Mouse (Mus musculus) thymus, postnatal 4 days (tissue): ENCODE results near the gene Crocc2.
"Not testable (repeated sequence)": the region's sequence is repeated elsewhere in the genome, so short reads cannot be mapped to it uniquely, and the experiment has no call there.

Experiments used
- DNase-seq: peaks from one replicate; pipeline ENCODE4 v3.0.0; 2021

Crocc2 gene

GRCm38 (mm10) chr1:93162588-93162987 lies 5.9 kb upstream of the Crocc2 start:
- DNase-seq, result no peak

GRCm38 (mm10) chr1:93165447-93165846 lies 3.1 kb upstream of the Crocc2 start:
- DNase-seq, result no peak

- no peak for DNase-seq
Measured at GRCm38 (mm10) chr1:93166346-93167079, 2.0 kb upstream of the Crocc2 start.

DNA sequence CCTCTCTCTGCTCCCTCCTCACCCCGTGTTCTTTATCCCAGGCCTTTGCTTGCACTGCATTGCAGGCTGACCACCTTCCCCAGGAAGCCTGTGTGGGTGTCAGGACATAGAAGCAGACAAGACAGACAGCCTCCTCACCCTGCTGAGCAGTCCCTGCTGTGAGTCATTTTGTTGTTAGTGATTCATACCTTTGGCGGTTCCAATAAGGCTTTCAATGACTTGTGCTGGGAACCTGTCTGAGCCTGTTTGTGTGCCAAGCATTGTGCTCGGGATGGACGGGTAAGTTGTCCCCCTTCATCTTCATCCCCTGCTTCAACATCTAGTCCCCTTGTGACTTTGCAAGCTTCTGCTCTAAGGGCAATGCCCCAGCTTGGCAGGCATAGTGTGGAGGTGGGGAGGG lies 5.1 kb downstream of the Crocc2 start:
- no peak for DNase-seq

GRCm38 (mm10) chr1:93174399-93174798 lies 5.9 kb downstream of the Crocc2 start:
- DNase-seq, result peak; percentile 84

GRCm38 (mm10) chr1:93175849-93176248 lies 7.3 kb downstream of the Crocc2 start:
- DNase-seq, result no peak

DNA sequence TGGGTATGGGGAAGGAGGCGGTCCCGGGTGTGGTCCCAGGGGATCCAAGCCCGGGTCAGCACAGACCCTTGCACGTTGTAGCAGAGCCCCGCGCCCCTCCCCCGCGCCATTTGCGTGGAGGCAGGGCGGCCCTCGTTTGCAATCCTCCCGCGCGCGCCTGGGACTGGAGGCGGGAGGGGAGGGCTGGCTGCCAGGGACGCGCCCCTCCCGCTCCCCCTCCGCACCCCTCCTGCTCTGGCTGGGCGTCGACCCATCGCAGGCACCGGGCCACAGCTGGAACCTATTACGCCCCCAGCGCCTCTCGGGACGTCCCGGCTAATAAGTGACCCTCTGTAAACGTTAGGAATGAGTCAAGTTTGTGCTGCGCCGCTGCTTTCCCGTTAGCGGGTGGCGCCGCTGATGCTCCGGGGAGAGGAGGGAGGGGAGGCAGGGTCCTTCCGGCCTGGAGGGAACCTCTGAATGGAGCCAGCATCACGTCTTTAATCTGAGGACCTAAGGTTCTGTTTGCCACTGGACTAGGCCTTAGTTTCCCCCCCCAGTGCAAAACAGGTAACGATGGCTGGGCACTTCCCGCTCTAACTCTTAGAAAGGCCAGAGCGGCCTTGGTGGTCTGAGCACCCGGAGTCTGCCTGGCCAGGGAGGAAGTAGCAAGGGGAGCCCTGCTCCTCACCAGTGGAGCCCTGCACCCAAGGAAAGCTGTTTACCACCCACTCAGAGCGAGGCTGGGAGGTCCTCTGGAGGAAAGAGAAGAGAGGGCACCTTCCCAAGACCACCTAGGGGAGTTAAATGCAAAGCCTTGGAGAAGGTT lies 8.2 kb downstream of the Crocc2 start:
- DNase-seq, result peak; percentile 22

DNA sequence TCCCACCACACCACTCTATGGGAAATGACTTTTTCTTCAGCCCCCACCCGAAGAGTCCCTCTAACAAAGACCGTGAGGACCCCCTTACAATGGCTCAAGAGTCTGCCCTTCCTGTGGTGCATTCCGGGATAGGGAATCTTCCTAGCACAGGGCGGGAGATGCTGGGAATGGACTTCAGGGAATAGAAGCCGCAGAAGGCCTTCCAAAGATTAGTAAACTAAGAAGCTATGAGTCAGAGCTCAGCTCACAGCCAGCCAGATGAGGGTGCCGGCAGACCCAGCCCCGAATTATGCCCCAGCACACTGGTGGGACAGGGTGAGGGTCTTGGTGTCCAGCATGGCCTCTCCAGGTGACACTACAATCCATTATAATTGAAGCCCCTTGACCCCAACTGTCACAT lies 13.8 kb downstream of the Crocc2 start:
- no peak for DNase-seq

DNA sequence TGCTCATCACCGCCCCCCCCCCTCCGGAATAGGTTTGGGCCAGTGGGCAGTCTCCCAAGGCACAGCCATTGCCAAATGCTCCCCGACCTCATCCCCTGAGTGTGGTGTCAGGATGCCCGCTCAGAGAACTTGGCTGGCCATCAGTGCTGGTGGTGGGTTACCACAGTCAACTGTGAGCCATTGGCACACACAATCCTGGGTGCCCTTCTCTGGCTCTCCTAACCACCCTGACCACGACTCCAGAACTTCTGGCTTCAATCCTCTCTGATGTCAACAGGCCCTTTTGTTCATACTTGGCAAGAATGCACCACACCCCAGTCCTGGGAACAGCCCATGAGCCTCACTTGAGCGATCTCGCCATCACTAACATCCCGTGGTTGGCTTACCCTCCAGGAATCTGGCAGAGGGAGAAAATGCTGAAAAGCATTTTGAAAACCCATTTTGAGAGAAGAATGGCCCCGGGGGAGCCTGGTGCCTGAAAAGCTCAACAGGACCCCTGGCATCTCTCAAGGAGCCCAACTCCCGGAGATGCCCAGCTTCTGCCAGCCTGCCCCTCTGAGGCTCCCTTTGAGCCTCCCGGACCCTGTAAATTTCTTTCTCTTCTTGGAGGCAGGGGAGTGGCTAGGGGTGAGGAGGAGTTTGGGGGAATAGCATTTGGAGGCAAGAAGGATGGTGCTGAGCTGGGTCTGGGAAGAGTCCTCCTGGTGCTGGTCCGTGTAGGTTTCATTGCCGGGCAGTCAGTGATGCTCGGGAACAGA lies 15.7 kb downstream of the Crocc2 start:
- DNase-seq, result no peak

- no peak for DNase-seq
Measured at GRCm38 (mm10) chr1:93190726-93191305, 22.3 kb downstream of the Crocc2 start.

DNA sequence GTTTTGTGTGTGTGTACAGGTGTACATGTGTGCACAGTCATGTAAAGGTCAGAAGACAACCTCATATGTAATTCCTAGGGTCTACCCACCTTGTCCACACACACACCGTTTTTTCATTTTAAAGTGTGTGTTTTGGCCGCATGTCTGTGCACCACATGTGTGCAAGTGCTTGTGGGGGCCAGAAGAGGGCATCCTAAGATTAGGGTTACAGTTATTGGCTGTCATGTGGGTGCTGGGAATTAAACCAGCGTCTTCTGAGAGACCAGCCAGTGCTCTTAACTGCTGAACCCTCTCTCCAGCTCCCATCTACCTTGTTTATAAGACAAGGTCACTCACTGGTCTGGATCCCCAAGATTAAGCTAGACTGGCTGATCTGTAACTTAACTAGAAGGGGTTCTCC lies 26.4 kb downstream of the Crocc2 start:
- no peak for DNase-seq

DNA sequence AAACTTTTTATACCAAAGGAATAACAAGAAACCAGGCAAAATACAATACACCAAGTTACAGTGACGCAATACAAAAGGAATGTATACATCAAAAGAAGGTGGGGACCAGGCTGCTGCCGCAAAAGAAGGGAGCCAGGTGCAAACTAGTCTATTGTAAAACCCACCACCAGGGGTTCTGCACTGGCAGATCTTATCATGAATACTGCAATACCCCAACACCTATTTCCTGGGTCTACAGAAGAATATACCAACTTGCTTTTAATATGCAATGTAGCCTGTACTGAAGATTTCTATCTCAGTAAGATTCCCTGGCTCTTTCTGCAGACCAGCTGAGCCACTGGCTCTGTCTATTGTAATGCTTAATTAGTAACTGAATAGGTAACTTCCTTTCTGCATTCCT lies 28.9 kb downstream of the Crocc2 start:
- DNase-seq, result not testable (repeated sequence)

- DNase-seq, result no peak
Measured at GRCm38 (mm10) chr1:93197916-93198315, 29.4 kb downstream of the Crocc2 start.

DNA sequence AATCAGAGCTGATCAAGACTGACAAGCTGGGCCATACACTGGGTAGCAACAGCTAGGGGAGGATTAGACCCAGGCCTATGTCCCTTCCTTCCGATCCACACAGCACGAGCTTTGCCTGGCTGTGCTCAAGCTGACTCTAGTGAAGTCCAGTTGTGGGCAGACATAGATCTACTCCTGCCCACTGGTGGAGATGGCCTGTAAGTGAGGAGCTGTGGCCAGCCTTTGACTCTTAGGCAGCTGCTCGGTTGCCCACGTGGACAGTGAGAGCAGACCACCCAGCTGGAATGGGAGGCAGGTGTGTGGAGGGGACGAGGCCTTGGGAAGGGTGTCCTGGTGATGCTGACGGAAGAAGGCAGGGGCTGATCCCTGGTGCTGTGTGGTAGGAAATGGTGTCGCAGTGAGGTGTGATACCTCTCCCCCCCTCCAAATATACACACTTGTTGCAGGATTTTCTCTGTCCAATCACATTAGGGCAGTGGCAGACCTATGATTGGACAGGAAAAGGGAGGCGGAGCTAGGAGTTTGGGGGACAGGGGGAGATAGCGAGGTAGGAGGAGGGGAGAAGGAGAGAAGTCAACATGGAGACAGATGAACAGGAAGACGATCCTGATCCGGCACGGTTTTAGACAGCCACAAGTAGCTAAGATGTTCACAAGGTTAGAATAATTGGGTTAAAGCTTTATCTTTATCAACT lies 37.9 kb downstream of the Crocc2 start:
- no peak for DNase-seq

DNA sequence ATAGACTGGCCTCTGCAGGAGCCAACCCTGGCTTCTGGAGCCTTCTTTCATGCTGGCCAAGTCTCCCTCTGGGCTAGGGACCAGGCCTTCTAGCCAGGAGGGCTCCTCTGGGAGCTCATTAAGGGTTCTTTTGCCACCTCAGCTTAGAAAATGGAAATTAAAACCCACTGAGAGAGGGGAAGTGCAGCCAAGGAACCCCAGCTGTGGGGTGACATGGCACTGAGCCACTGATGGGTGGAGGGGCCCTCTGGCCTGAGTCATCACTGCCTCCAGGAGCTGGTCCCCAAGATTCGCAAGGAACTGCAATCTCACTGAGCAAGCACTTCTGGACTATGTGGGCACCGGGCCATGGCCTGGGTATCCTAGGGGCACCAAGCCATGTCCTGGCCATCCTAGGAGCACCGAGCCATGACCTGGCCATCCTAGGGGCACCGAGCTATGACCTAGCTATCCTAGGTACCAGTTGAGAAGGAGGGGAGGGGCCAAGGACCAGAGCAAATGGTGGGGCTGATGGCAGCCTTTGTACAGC lies 39.1 kb downstream of the Crocc2 start:
- DNase-seq, result no peak

DNA sequence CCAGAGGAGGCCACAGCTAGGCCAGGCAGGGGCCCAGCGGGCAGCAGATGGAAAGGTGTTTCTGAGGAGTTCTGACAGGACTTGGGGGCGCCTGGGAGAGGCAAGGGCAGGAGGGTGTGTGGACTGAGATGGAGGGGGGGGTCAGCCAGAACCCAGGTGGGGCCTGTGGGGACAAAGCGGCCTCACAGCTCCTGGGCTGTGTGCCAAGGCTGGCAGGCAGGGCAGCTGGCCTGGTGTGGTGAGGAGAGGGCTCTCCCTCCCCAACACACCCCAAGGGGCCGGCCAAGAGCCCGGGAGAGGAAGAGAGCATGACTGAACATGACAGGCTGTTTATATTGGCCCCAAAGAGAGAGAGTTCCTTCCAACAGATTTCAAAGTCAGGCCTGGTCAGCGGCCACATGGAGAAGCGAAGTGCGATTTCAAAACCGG lies 41.7 kb downstream of the Crocc2 start:
- no peak for DNase-seq

- no peak for DNase-seq
Measured at GRCm38 (mm10) chr1:93211019-93211418, 42.5 kb downstream of the Crocc2 start.

GRCm38 (mm10) chr1:93211549-93212220 lies 43.2 kb downstream of the Crocc2 start:
- DNase-seq, result no peak

- DNase-seq, result no peak
Measured at GRCm38 (mm10) chr1:93212441-93212840, 43.9 kb downstream of the Crocc2 start.

- no peak for DNase-seq
Measured at GRCm38 (mm10) chr1:93214612-93215011, 46.1 kb downstream of the Crocc2 start.

GRCm38 (mm10) chr1:93216839-93217497 lies 48.4 kb downstream of the Crocc2 start:
- no peak for DNase-seq
